Mouse (Mus musculus): ENCODE measurements around the gene Sfxn3.

GRCm38 (mm10) chr19:45057724-45058112 is 10.4 kb downstream of the Sfxn3 start:
- TF ChIP-seq POLR2A (IDR thresholded peaks at IDR 0.05; ENCODE audit: borderline replicate concordance, insufficient read depth, low read length) (no peak), CTCF (IDR thresholded peaks at IDR 0.05; ENCODE audit: borderline replicate concordance, insufficient read depth, low read depth, low read length) (no peak)
